24 mouse cellular contexts compared by ENCODE assay signal in the genomic region with DNA sequence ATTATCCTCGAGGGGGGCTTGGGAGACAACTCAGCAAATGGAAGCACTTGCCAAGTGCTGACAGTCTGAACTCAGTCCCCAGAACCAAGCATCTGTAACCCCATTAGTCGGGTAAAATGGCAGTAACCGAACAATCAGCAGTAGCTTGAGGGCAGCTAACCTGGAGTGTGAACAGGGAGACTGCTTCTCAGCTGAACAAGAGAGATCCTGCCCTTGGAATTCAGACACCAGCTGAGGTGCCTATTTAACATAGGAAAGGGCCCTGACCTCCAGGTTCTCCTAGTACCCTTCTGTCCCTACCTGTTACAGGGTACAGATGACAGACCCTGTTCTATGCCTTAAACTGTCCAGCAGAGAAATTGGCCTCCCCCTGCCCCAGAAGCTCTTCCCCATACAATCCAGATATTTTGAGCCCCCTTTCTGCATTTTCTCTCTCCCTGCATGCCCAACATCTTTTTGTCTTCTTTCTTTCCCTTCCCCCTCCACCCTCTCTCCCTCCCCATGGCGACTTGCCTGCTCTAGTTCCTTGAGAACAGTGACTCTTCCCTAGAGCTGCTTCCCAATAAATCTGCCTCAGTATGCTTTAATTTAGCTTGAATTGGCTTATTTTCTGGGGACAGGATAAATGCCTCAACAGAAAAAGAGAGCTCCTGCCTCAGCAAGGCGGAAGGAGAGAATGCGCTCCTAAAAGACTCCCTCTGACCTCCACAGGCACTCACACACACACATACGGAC. TPM values are rescaled to one million over a fixed set of nuclear protein-coding genes. Genes with fewer than 3 reads are reported as not detected.
DNase-seq lines count a peak whose midpoint lies in the region; ATAC-seq and TF ChIP-seq lines count a peak whose summit lies in the region.
"Had no signal": no experiment of that assay in that cellular context is flagged by ENCODE, and none has a peak within 500 bp of the region (broad histone marks: within the 10 kb centered on the region; RNA-seq: fewer than 3 reads in every experiment).

No protein-coding gene starts in this region.

- H3K4me2 ChIP-seq in hindbrain, postnatal 0 days (ENCODE audit: low read depth, low read length), result no peak overlapping the region
- H3K4me2 ChIP-seq in hindbrain, embryonic 12.5 days (replicated peaks), result no peak overlapping the region
- H3K4me2 ChIP-seq: embryonic facial prominence, embryonic 15.5 days; hindbrain, embryonic 14.5 days had no signal

- peak; percentile 76; the same call in 1 of the 2 replicates for TF ChIP-seq EP300 in ES-Bruce4 (IDR thresholded peaks at IDR 0.05; ENCODE audit: insufficient read depth, low read depth, low read length)

- H3K4me3 ChIP-seq in hindbrain, postnatal 0 days (ENCODE audit: low read length), result no peak overlapping the region
- no peak overlapping the region for H3K4me3 ChIP-seq in hindbrain, embryonic 12.5 days
- H3K4me3 ChIP-seq in ES-Bruce4 (ENCODE audit: low read depth, low read length), result peak overlapping the region; percentile 12; the same call in 1 of the 2 replicates
- 0 out of 4 replicates have a peak overlapping the region, but pooled peaks of 1 of the 2 experiments have one; percentile 7 for H3K4me3 ChIP-seq in ES-E14 (ENCODE audit: insufficient read depth in 1 of 2, low read depth in 1 of 2, low read length in 2 of 2, poor library complexity in 1 of 2, severe bottlenecking in 1 of 2)
- H3K4me3 ChIP-seq: embryonic facial prominence, embryonic 15.5 days; erythroblast, embryonic 14.5 days; forebrain, embryonic 10.5 days; gastrocnemius, adult 2 months; heart, embryonic 10.5 days had no signal

- H3K4me1 ChIP-seq in hindbrain, postnatal 0 days (ENCODE audit: insufficient read depth, low read length), result no peaks in the 10 kb centered on the region
- no peaks in the 10 kb centered on the region for H3K4me1 ChIP-seq in hindbrain, embryonic 12.5 days
- H3K4me1 ChIP-seq in ES-Bruce4 (ENCODE audit: control insufficient read depth, insufficient read depth, low read length) (peaks cover 3% of the 10 kb centered on the region), ES-E14 (ENCODE audit: control insufficient read depth in 2 of 2, insufficient read depth in 2 of 2, low read length in 2 of 2, poor library complexity in 1 of 2) (peaks cover 8 to 14% of the 10 kb centered on the region in 2 experiments; a peak in 3 of 4 replicates)
- H3K4me1 ChIP-seq: embryonic facial prominence, embryonic 15.5 days; heart, embryonic 10.5 days had no signal

- H3K9ac ChIP-seq in hindbrain, postnatal 0 days (replicated peaks; ENCODE audit: low read length), result no peak overlapping the region
- no peak overlapping the region for H3K9ac ChIP-seq in hindbrain, embryonic 12.5 days
- no peak overlapping the region for H3K9ac ChIP-seq in ES-Bruce4 (ENCODE audit: low read depth, poor library complexity, severe bottlenecking)
- no peak overlapping the region for H3K9ac ChIP-seq in ES-E14 (ENCODE audit: insufficient read depth, low read depth, low read length, poor library complexity, severe bottlenecking)
- H3K9ac ChIP-seq: embryonic facial prominence, embryonic 15.5 days; hindbrain, embryonic 14.5 days had no signal

- TF ChIP-seq POLR2A in ES-Bruce4 (IDR thresholded peaks at IDR 0.05; ENCODE audit: insufficient read depth, low read length), result no peak

- H3K9me3 ChIP-seq in hindbrain, postnatal 0 days (ENCODE audit: low read length), result no peaks in the 10 kb centered on the region
- H3K9me3 ChIP-seq in hindbrain, embryonic 12.5 days (replicated peaks), result no peaks in the 10 kb centered on the region
- H3K9me3 ChIP-seq in ES-Bruce4 (replicated peaks; ENCODE audit: control insufficient read depth, insufficient read depth, low read length, poor library complexity, severe bottlenecking) (no peaks in the 10 kb centered on the region), ES-E14 (ENCODE audit: control insufficient read depth, insufficient read depth, low read depth, low read length) (no peaks in the 10 kb centered on the region)
- H3K9me3 ChIP-seq: embryonic facial prominence, embryonic 15.5 days; forebrain, embryonic 10.5 days; heart, embryonic 10.5 days had no signal

- no peaks in the 10 kb centered on the region for H3K27me3 ChIP-seq in hindbrain, postnatal 0 days (ENCODE audit: insufficient read depth, low read length)
- no peaks in the 10 kb centered on the region for H3K27me3 ChIP-seq in hindbrain, embryonic 12.5 days
- H3K27me3 ChIP-seq in ES-Bruce4 (ENCODE audit: control insufficient read depth, insufficient read depth, low read length, poor library complexity, severe bottlenecking), result no peaks in the 10 kb centered on the region
- H3K27me3 ChIP-seq: embryonic facial prominence, embryonic 15.5 days had no signal

- no peak overlapping the region for H3K27ac ChIP-seq in hindbrain, postnatal 0 days
- no peak overlapping the region for H3K27ac ChIP-seq in hindbrain, embryonic 12.5 days
- peak overlapping the region; percentile 97 for H3K27ac ChIP-seq in ES-Bruce4 (ENCODE audit: insufficient read depth, low read length)
- H3K27ac ChIP-seq in ES-E14 (ENCODE audit: insufficient read depth, low read depth, low read length, poor library complexity, severe bottlenecking), result peak overlapping the region; percentile 65; the same call in 1 of the 2 replicates
- H3K27ac ChIP-seq: embryonic facial prominence, embryonic 15.5 days; forebrain, embryonic 10.5 days; gastrocnemius, adult 2 months; heart, embryonic 10.5 days; hindbrain, embryonic 14.5 days had no signal

- in situ Hi-C loops in ES-E14 (cut with MboI; ENCODE audit: low sequenced_read_pairs in 2 of 2, unreplicated experiment in 2 of 2), result no loop called here

- TF ChIP-seq CTCF in hindbrain, postnatal 0 days (IDR thresholded peaks at IDR 0.05; ENCODE audit: low read depth), result no peak
- TF ChIP-seq CTCF in ES-Bruce4 (IDR thresholded peaks at IDR 0.05; ENCODE audit: low read depth, low read length), result no peak

- ATAC-seq in hindbrain, postnatal 0 days, result 0 out of 2 replicates have a peak, but pooled peaks have one; percentile 12
- no peak for ATAC-seq in hindbrain, embryonic 12.5 days (ENCODE audit: low FRiP score)
- ATAC-seq in megakaryocyte-erythroid progenitor cell, adult 5-6 weeks (replicated peaks; ENCODE audit: low FRiP score, low TSS enrichment, poor library complexity, severe bottlenecking), result no peak
- ATAC-seq: forebrain, embryonic 16.5 days; intestine, embryonic 16.5 days had no signal

- H3K36me3 ChIP-seq in hindbrain, postnatal 0 days (ENCODE audit: insufficient read depth, low read length), result no peaks in the 10 kb centered on the region
- no peaks in the 10 kb centered on the region for H3K36me3 ChIP-seq in hindbrain, embryonic 12.5 days
- H3K36me3 ChIP-seq in ES-Bruce4 (ENCODE audit: control insufficient read depth, insufficient read depth, low read length, poor library complexity, severe bottlenecking) (no peaks in the 10 kb centered on the region), ES-E14 (ENCODE audit: control insufficient read depth, insufficient read depth, low read length, poor library complexity, severe bottlenecking) (no peaks in the 10 kb centered on the region)
- H3K36me3 ChIP-seq: embryonic facial prominence, embryonic 15.5 days; forebrain, embryonic 10.5 days; heart, embryonic 10.5 days had no signal

- 53% methylated on average over 7 of the region's 7 CpGs for WGBS in hindbrain, postnatal 0 days
- 56% methylated on average over 7 of the region's 7 CpGs for WGBS in hindbrain, embryonic 12.5 days

- DNase-seq in hindbrain, postnatal 0 days (ENCODE audit: low spot score), result no peak
- no peak for DNase-seq in ES-E14 (ENCODE audit: low read depth, low spot score)
- no peak for DNase-seq in adrenal gland, postnatal 4 days (ENCODE audit: low spot score in 2 of 2)
- DNase-seq: adrenal gland, adult 2 months; adrenal gland, postnatal 36 days; cerebellum, adult 11 months; cerebellum, adult 8-10 months; cerebellum, postnatal 14 days; embryo, embryonic 11 days; gastrocnemius, adult 2 months; gastrocnemius, postnatal 36 days; heart, adult 18-20 months; heart, postnatal 10 days; kidney, adult 2 months had no signal

TF ChIP-seq in ES-E14, 5 proteins besides CTCF, POLR2A, EP300 and RAD21:
- TF ChIP-seq MAFK (IDR thresholded peaks at IDR 0.05; ENCODE audit: insufficient read depth, low read depth, low read length) (no peak), ZNF384 (IDR thresholded peaks at IDR 0.05; ENCODE audit: low read depth, low read length) (no peak), HCFC1 (IDR thresholded peaks at IDR 0.05; ENCODE audit: borderline replicate concordance, insufficient read depth, low read length) (no peak), ZC3H11A (IDR thresholded peaks at IDR 0.05; ENCODE audit: borderline replicate concordance, low read depth, low read length) (no peak), CHD2 (IDR thresholded peaks at IDR 0.05; ENCODE audit: low read depth, low read length) (no peak)

RNA-seq across cellular contexts. Expression of gene Arrdc3, which starts 38.6 kb away (rescaled TPM):
- 82.1 and 100 TPM in 2 replicates for total RNA-seq in hindbrain, postnatal 0 days (2014; rRNA removed)
- polyA plus RNA-seq in hindbrain, postnatal 0 days (2015; fragmentation: Nextera tagmentation; extraction: Ambion mirVana), result 48.1 and 49.8 TPM in 2 replicates
- polyA plus RNA-seq in hindbrain, embryonic 12.5 days (2016; fragmentation: Nextera tagmentation; extraction: Ambion mirVana), result 78.9 and 87.9 TPM in 2 replicates
- polyA plus RNA-seq in ES-Bruce4 (2011; ENCODE audit: insufficient read depth, insufficient read length, low read depth, missing spikeins), result 27.5 and 29.5 TPM in 2 replicates
- 61.2 and 77.9 TPM in 2 replicates for total RNA-seq in ES-E14 (2012; rRNA removed)
- total RNA-seq in adrenal gland, postnatal 4 days (2021), result 100 to 1,000 TPM; 146 to 159 TPM
- total RNA-seq in megakaryocyte-erythroid progenitor cell, adult 5-6 weeks (2014; fragmentation: Nextera tagmentation), result 17.6 and 32.8 TPM in 2 replicates
- total RNA-seq in megakaryocyte-erythroid progenitor cell, adult 5-6 weeks (2017), result 18.9 and 31.6 TPM in 2 replicates

Comparison
In these comparisons a context has a peak if more than half of its experiments do, and no peak if none do; other contexts are left out.
1. H3K27ac ChIP-seq: peak in ES-Bruce4 (single experiment) and ES-E14 (single experiment); none in hindbrain, postnatal 0 days (single experiment) and hindbrain, embryonic 12.5 days (single experiment).